Mouse (Mus musculus): ENCODE results near the gene Tnfsf10. TPM values are rescaled to one million over a fixed set of nuclear protein-coding genes. Genes with fewer than 3 reads are reported as not detected.
"Not testable (repeated sequence)": the region's sequence is repeated elsewhere in the genome, so short reads cannot be mapped to it uniquely, and the experiment has no call there.

Tnfsf10 gene
- total and polyA plus RNA-seq, 2 experiments from 2014 or later: 0.64 to 6.4 TPM

DNA sequence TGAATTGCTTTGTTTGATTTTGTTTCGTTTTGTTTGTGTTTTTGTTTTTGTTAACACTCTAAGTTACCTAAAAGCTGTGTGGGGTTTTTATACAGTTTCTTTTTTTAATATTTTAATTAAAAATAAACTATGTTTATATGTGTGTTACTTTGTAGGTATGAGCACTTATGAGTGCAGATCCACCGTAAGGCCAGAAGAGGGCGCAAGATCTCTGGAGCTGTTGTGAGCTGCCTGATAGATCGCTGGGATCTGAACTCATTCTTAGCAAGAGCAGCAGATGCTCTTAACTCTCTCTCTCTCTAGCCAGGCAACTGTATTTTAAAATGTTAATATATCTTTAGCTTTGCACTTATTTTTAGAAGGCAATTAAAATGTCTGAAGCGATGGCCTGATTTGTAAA, 32.6 kb upstream of the Tnfsf10 start:
- Histone ChIP-seq H3K27me3 (ENCODE audit: control insufficient read depth, insufficient read depth, low read length) (no peaks in the 10 kb centered on the region), H3K4me3 (ENCODE audit: low read depth, low read length) (no peak overlapping the region), H3K4me2 (ENCODE audit: low read depth, low read length) (no peak overlapping the region), H3K9ac (replicated peaks; ENCODE audit: low read depth, low read length) (no peak overlapping the region), H3K36me3 (replicated peaks; ENCODE audit: control insufficient read depth, insufficient read depth, low read length) (no peaks in the 10 kb centered on the region), H3K27ac (ENCODE audit: low read depth) (no peak overlapping the region), H3K9me3 (replicated peaks; ENCODE audit: control insufficient read depth, low read length) (no peaks in the 10 kb centered on the region), H3K4me1 (ENCODE audit: control insufficient read depth, insufficient read depth) (peaks cover 11% of the 10 kb centered on the region; the same call in 1 of the 2 replicates)
- TF ChIP-seq EP300 (IDR thresholded peaks at IDR 0.05; ENCODE audit: low read depth): no peak
- TF ChIP-seq CTCF (IDR thresholded peaks at IDR 0.05; ENCODE audit: low read depth): no peak
- WGBS: 92% methylated on average over 5 of the region's 5 CpGs
- DNase-seq (ENCODE audit: low spot score) (no peak), ATAC-seq (ENCODE audit: insufficient read depth, low read depth) (no peak)

DNA sequence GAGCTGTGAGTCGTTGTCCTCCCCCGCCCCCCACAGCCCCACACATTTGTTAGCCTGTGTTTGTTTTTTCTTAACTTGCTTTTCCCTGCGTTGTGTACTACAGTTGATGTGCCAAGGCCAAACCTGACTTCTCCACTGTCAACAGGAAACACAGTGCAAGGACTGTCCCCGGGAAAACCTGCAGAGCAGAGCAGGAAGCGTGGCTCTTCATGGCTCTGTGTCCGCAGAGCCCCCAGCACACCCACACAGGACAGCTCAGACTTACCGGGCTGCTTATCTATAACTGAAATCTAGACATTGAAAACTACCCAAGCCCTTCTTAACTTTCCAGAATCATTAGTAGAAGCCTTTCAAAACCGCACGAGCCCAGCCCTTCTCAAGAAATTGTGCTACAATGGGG, 31.8 kb upstream of the Tnfsf10 start:
- no peaks in the 10 kb centered on the region for H3K27me3 ChIP-seq (ENCODE audit: control insufficient read depth, insufficient read depth, low read length)

DNA sequence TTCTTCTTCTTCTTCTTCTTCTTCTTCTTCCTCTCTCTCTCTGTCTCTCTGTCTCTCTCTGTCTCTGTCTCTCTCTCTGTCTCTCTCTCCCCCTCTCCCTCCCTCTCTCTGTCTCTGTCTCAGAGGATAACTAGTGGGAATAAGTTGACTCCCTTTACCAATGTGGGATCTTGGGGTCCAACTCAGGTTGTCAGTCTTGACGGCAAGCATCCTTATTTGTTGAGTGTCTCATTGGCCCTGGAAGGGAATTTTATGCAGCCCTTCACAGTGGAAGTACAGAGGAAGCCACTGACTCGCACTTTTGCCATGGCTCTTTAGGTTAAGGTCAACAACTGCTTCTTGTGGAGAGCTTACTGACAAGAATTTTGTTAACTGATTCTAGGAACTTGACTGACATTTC, 28.5 kb upstream of the Tnfsf10 start:
- no peak for DNase-seq (ENCODE audit: low spot score)
- Histone ChIP-seq H3K36me3 (replicated peaks; ENCODE audit: control insufficient read depth, insufficient read depth, low read length) (no peaks in the 10 kb centered on the region), H3K27ac (ENCODE audit: low read depth) (peak overlapping the region; percentile 5; the same call in 1 of the 2 replicates), H3K4me2 (ENCODE audit: low read depth, low read length) (0 out of 2 replicates have a peak overlapping the region, but pooled peaks have one; percentile 1), H3K4me1 (ENCODE audit: control insufficient read depth, insufficient read depth) (peaks cover 6% of the 10 kb centered on the region; the same call in 1 of the 2 replicates), H3K9ac (replicated peaks; ENCODE audit: low read depth, low read length) (no peak overlapping the region), H3K9me3 (replicated peaks; ENCODE audit: control insufficient read depth, low read length) (no peaks in the 10 kb centered on the region), H3K27me3 (ENCODE audit: control insufficient read depth, insufficient read depth, low read length) (no peaks in the 10 kb centered on the region), H3K4me3 (ENCODE audit: low read depth, low read length) (no peak overlapping the region)
- ATAC-seq (ENCODE audit: insufficient read depth, low read depth): no peak
- WGBS: 42% methylated on average over 2 of the region's 2 CpGs
- TF ChIP-seq EP300 (IDR thresholded peaks at IDR 0.05; ENCODE audit: low read depth) (no peak), CTCF (IDR thresholded peaks at IDR 0.05; ENCODE audit: low read depth) (no peak)

More for the DNA sequence above, 31.8 kb upstream of the Tnfsf10 start:
- Histone ChIP-seq H3K4me2 (ENCODE audit: low read depth, low read length) (no peak overlapping the region), H3K4me1 (ENCODE audit: control insufficient read depth, insufficient read depth) (peaks cover 11% of the 10 kb centered on the region; the same call in 1 of the 2 replicates), H3K27ac (ENCODE audit: low read depth) (no peak overlapping the region; the same call in 1 of the 2 replicates), H3K9me3 (replicated peaks; ENCODE audit: control insufficient read depth, low read length) (no peaks in the 10 kb centered on the region), H3K4me3 (ENCODE audit: low read depth, low read length) (no peak overlapping the region), H3K9ac (replicated peaks; ENCODE audit: low read depth, low read length) (no peak overlapping the region), H3K36me3 (replicated peaks; ENCODE audit: control insufficient read depth, insufficient read depth, low read length) (no peaks in the 10 kb centered on the region)
- DNase-seq (ENCODE audit: low spot score) (no peak), ATAC-seq (ENCODE audit: insufficient read depth, low read depth) (0 out of 2 replicates have a peak, but pooled peaks have one; percentile 37)
- TF ChIP-seq EP300 (IDR thresholded peaks at IDR 0.05; ENCODE audit: low read depth) (no peak), CTCF (IDR thresholded peaks at IDR 0.05; ENCODE audit: low read depth) (no peak)
- 58% methylated on average over 9 of the region's 9 CpGs for WGBS

DNA sequence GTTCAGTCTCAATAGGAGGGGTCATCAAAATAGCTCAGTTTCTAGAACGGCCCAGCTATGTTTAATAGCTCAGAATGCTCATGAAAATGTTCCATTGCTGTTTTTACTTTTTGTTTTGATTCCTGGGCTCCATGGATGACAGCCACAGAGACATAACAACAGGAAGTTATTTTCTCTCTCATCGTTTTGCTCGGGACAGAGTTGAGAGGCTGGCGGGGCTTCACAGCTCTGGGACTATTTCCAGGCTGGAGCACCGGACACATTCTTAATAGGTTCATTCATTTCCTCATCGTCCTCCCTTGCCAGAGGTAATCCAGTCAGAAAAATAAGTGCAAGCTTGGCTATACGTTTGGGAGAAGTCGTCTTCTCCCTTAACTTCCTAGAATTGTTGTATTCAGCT, 27.9 kb upstream of the Tnfsf10 start:
- Histone ChIP-seq H3K4me3 (ENCODE audit: low read depth, low read length) (no peak overlapping the region), H3K4me2 (ENCODE audit: low read depth, low read length) (0 out of 2 replicates have a peak overlapping the region, but pooled peaks have one; percentile 1), H3K4me1 (ENCODE audit: control insufficient read depth, insufficient read depth) (0 out of 2 replicates have a peak, but pooled peaks cover under 1% of the 10 kb centered on the region), H3K9ac (replicated peaks; ENCODE audit: low read depth, low read length) (no peak overlapping the region), H3K27ac (ENCODE audit: low read depth) (peak overlapping the region; percentile 13; the same call in 1 of the 2 replicates), H3K36me3 (replicated peaks; ENCODE audit: control insufficient read depth, insufficient read depth, low read length) (no peaks in the 10 kb centered on the region), H3K9me3 (replicated peaks; ENCODE audit: control insufficient read depth, low read length) (no peaks in the 10 kb centered on the region), H3K27me3 (ENCODE audit: control insufficient read depth, insufficient read depth, low read length) (no peaks in the 10 kb centered on the region)
- no peak for TF ChIP-seq EP300 (IDR thresholded peaks at IDR 0.05; ENCODE audit: low read depth)
- no peak for TF ChIP-seq CTCF (IDR thresholded peaks at IDR 0.05; ENCODE audit: low read depth)
- ATAC-seq (ENCODE audit: insufficient read depth, low read depth): peak; percentile 27; the same call in 1 of the 2 replicates
- 18% methylated on average over 8 of the region's 8 CpGs for WGBS
- no peak for DNase-seq (ENCODE audit: low spot score)

DNA sequence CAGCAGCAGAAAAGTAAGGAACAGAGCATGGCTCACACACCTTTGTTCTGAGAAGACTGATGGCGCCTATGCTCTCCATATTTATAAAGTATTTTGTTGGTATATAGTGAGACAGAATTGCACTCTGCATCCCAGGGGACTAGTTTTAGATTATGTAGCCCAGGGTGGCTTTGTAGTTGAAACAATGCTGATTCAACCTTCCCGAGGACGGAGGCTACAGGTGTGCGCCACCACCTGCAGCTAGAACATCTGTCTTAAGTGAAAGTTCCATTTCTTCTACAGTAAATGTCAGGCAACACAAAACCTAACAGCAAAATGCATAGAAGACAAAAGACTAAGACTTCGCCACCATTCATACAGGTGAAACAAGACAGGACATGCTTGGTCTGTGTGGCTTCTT, 26.5 kb upstream of the Tnfsf10 start:
- no peak overlapping the region for H3K27ac ChIP-seq (ENCODE audit: low read depth)
- no peak overlapping the region for H3K4me2 ChIP-seq (ENCODE audit: low read depth, low read length)
- no peak overlapping the region for H3K4me3 ChIP-seq (ENCODE audit: low read depth, low read length)
- no peak for TF ChIP-seq CTCF (IDR thresholded peaks at IDR 0.05; ENCODE audit: low read depth)
- TF ChIP-seq EP300 (IDR thresholded peaks at IDR 0.05; ENCODE audit: low read depth): no peak
- no peaks in the 10 kb centered on the region for H3K36me3 ChIP-seq (replicated peaks; ENCODE audit: control insufficient read depth, insufficient read depth, low read length)
- H3K4me1 ChIP-seq (ENCODE audit: control insufficient read depth, insufficient read depth): no peaks in the 10 kb centered on the region
- H3K27me3 ChIP-seq (ENCODE audit: control insufficient read depth, insufficient read depth, low read length): no peaks in the 10 kb centered on the region
- no peak for DNase-seq (ENCODE audit: low spot score)
- ATAC-seq (ENCODE audit: insufficient read depth, low read depth): no peak
- H3K9me3 ChIP-seq (replicated peaks; ENCODE audit: control insufficient read depth, low read length): no peaks in the 10 kb centered on the region
- WGBS: 86% methylated on average over 5 of the region's 5 CpGs
- H3K9ac ChIP-seq (replicated peaks; ENCODE audit: low read depth, low read length): no peak overlapping the region

DNA sequence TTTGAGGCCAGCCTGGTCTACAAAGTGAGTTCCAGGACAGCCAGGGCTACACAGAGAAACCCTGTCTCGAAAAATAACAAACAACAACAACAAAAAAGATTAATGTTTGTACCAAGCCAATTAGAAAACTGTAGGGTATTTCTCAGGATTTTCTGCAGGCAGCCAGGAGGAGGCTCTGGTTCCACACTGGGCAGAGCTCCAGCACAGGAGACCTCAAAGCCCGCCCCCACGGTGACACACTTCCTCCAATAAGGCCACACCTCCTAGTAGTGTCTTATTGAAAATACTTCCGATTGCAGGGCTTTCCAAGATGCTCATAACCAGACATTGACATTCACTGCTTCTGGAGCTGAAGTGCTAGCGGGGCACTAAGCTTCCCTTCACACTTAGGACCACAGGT, 25.9 kb upstream of the Tnfsf10 start:
- H3K9me3 ChIP-seq (replicated peaks; ENCODE audit: control insufficient read depth, low read length); H3K4me2 ChIP-seq (ENCODE audit: low read depth, low read length); H3K9ac ChIP-seq (replicated peaks; ENCODE audit: low read depth, low read length); ATAC-seq (ENCODE audit: insufficient read depth, low read depth); H3K27ac ChIP-seq (ENCODE audit: low read depth); DNase-seq (ENCODE audit: low spot score); H3K4me3 ChIP-seq (ENCODE audit: low read depth, low read length); H3K27me3 ChIP-seq (ENCODE audit: control insufficient read depth, insufficient read depth, low read length); H3K4me1 ChIP-seq (ENCODE audit: control insufficient read depth, insufficient read depth); H3K36me3 ChIP-seq (replicated peaks; ENCODE audit: control insufficient read depth, insufficient read depth, low read length): not testable (repeated sequence)
- 76% methylated on average over 5 of the region's 5 CpGs for WGBS

DNA sequence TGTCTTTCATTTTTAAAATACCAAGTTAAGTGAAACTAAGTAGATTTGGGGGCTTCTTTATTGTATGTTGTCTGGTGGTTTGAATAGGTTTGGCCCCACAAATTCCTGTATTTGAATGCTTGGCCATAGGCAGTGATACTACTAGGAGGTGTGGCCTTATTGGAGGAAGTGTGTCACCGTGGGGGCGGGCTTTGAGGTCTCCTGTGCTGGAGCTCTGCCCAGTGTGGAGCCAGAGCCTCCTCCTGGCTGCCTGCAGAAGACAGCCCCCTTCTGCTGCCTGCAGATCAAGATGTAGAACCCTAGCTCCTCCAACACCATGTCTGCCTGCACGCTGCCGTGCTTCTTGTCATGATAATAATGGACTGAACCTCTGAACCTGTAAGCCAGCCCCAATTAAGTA, 25.4 kb upstream of the Tnfsf10 start:
- not testable (repeated sequence) for H3K9ac ChIP-seq (replicated peaks; ENCODE audit: low read depth, low read length); ATAC-seq (ENCODE audit: insufficient read depth, low read depth); H3K27me3 ChIP-seq (ENCODE audit: control insufficient read depth, insufficient read depth, low read length); H3K4me1 ChIP-seq (ENCODE audit: control insufficient read depth, insufficient read depth); DNase-seq (ENCODE audit: low spot score); H3K4me2 ChIP-seq (ENCODE audit: low read depth, low read length); H3K36me3 ChIP-seq (replicated peaks; ENCODE audit: control insufficient read depth, insufficient read depth, low read length); H3K9me3 ChIP-seq (replicated peaks; ENCODE audit: control insufficient read depth, low read length); H3K4me3 ChIP-seq (ENCODE audit: low read depth, low read length); H3K27ac ChIP-seq (ENCODE audit: low read depth)
- WGBS: 68% methylated on average over 4 of the region's 4 CpGs
